Mouse (Mus musculus): ENCODE data around the gene Kyat1. TPM values are rescaled to one million over a fixed set of nuclear protein-coding genes. Genes with fewer than 3 reads are reported as not detected.
"Not testable (repeated sequence)": the region's sequence is repeated elsewhere in the genome, so short reads cannot be mapped to it uniquely, and the experiment has no call there.

The Kyat1 gene
- polyA plus RNA-seq, 1 experiment from 2014 or later: 26.9 TPM

DNA sequence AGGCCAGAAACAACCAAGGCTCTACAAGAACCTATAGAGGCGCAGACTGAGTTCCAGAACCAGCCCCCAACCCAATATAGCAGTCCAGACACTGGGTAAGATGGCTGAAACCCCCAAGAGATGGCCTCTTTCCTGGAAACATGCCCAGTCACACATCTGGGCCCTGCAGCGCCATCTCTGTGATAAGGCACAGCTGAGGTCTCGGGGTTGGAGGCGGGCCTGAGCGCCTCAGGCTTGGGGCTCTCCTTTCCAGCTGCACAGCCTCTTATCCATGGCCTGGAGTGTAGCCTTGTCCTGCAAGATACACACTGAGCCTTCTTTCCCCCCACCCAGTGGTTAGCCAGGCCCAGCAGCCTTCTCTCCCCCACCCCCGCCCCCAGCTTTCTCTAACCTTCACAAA lies 20.4 kb downstream of the Kyat1 start:
- Histone ChIP-seq H3K27me3 (ENCODE audit: control insufficient read depth, insufficient read depth, low read length) (no peaks in the 10 kb centered on the region), H3K4me1 (ENCODE audit: control insufficient read depth, insufficient read depth, low read length) (no peaks in the 10 kb centered on the region), H3K36me3 (ENCODE audit: control insufficient read depth, insufficient read depth) (peaks cover 8% of the 10 kb centered on the region), H3K9me3 (replicated peaks; ENCODE audit: control insufficient read depth, low read length) (peaks cover 5% of the 10 kb centered on the region), H3K4me3 (ENCODE audit: low read length) (no peak overlapping the region), H3K27ac (ENCODE audit: low read length) (no peak overlapping the region), H3K4me2 (ENCODE audit: low read depth, low read length) (no peak overlapping the region), H3K9ac (ENCODE audit: low read length) (no peak overlapping the region)
- no peak for ATAC-seq (replicated peaks; ENCODE audit: extremely low read depth, insufficient read depth, low FRiP score)
- WGBS: 83% methylated on average over 6 of the region's 6 CpGs

- H3K9ac ChIP-seq (ENCODE audit: low read length): no peak overlapping the region
- no peaks in the 10 kb centered on the region for H3K4me1 ChIP-seq (ENCODE audit: control insufficient read depth, insufficient read depth, low read length)
- peaks cover 8% of the 10 kb centered on the region for H3K36me3 ChIP-seq (ENCODE audit: control insufficient read depth, insufficient read depth)
- H3K9me3 ChIP-seq (replicated peaks; ENCODE audit: control insufficient read depth, low read length): peaks cover 5% of the 10 kb centered on the region
- no peak overlapping the region for H3K4me2 ChIP-seq (ENCODE audit: low read depth, low read length)
- no peak overlapping the region for H3K27ac ChIP-seq (ENCODE audit: low read length)
- no peak for ATAC-seq (replicated peaks; ENCODE audit: extremely low read depth, insufficient read depth, low FRiP score)
- H3K4me3 ChIP-seq (ENCODE audit: low read length): no peak overlapping the region
- WGBS: 66% methylated on average over 3 of the region's 3 CpGs
- no peaks in the 10 kb centered on the region for H3K27me3 ChIP-seq (ENCODE audit: control insufficient read depth, insufficient read depth, low read length)
Observed at GRCm38 (mm10) chr2:30183721-30184120, 21.9 kb downstream of the Kyat1 start.

GRCm38 (mm10) chr2:30182424-30182823 lies 23.2 kb downstream of the Kyat1 start:
- no peaks in the 10 kb centered on the region for H3K27me3 ChIP-seq (ENCODE audit: control insufficient read depth, insufficient read depth, low read length)
- peaks cover 8% of the 10 kb centered on the region for H3K36me3 ChIP-seq (ENCODE audit: control insufficient read depth, insufficient read depth)
- H3K4me3 ChIP-seq (ENCODE audit: low read length): no peak overlapping the region
- 85% methylated on average over 2 of the region's 2 CpGs for WGBS
- no peak for ATAC-seq (replicated peaks; ENCODE audit: extremely low read depth, insufficient read depth, low FRiP score)
- no peak overlapping the region for H3K4me2 ChIP-seq (ENCODE audit: low read depth, low read length)
- H3K9ac ChIP-seq (ENCODE audit: low read length): no peak overlapping the region
- peaks cover 5% of the 10 kb centered on the region for H3K9me3 ChIP-seq (replicated peaks; ENCODE audit: control insufficient read depth, low read length)
- H3K27ac ChIP-seq (ENCODE audit: low read length): no peak overlapping the region
- peaks cover 8% of the 10 kb centered on the region for H3K4me1 ChIP-seq (ENCODE audit: control insufficient read depth, insufficient read depth, low read length)

GRCm38 (mm10) chr2:30178711-30179110 lies 26.9 kb downstream of the Kyat1 start:
- not testable (repeated sequence) for H3K27ac ChIP-seq (ENCODE audit: low read length); H3K9me3 ChIP-seq (replicated peaks; ENCODE audit: control insufficient read depth, low read length); H3K27me3 ChIP-seq (ENCODE audit: control insufficient read depth, insufficient read depth, low read length); H3K9ac ChIP-seq (ENCODE audit: low read length)
- Histone ChIP-seq H3K4me3 (ENCODE audit: low read length) (peak overlapping the region; percentile 85), H3K36me3 (ENCODE audit: control insufficient read depth, insufficient read depth) (peaks cover 22% of the 10 kb centered on the region), H3K4me1 (ENCODE audit: control insufficient read depth, insufficient read depth, low read length) (peaks cover 12% of the 10 kb centered on the region), H3K4me2 (ENCODE audit: low read depth, low read length) (peak overlapping the region; percentile 94)
- peak; percentile 5; the same call in 1 of the 2 replicates for ATAC-seq (replicated peaks; ENCODE audit: extremely low read depth, insufficient read depth, low FRiP score)
- 45% methylated on average over 7 of the region's 7 CpGs for WGBS

DNA sequence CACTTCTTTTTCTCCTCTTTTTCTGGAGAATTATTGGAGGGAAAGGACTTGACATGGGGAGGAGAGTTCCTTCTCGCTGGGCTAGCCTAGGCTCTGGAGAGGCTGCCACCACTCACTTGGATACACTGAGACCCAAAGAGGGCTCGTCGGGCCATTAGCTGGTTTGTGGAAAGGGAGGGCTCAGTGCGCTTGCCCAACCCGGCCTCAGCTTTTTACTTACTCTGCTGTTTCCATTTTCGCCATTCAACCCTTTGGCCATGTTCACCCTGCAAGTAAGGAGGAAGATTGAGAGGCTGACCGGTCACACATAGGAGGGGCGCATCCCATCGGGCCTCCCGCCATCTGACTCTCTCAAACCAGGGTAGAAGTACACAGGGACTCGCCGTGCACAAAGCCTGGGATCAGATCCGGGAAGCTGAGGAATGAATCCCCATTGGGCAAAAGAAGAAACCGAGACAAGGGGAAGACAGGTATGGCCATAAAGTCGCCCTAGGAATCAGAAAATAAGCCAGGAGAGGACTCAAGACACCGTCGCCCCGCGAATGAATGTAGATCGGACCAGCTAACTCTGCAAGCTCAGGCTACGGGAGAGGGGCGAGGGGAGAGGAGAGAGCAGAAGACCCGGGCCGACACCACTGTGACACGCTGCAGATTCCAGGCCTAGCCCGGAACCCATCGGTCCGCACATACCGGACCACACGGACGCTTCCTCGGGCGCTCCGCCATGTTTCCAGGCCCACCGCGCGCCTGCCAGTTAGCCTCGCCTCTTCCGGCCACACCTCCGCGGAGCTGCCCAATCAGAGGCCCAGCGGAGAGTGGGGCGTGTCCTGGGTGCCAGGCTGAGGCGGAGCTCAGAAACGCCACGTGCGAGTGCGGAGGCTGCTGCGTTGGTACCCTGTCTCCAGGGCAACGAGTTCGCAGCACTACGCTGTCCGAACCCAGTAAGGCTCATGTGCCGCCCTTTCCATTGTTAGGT lies 27.7 kb downstream of the Kyat1 start, which contains the start of gene Spout1:
TSS of gene Spout1 (minus strand) at position 760 of the 976 bp plus-strand sequence.
- WGBS: 3% methylated on average over 54 of the region's 54 CpGs
- peak within 1 kb of the TSS; percentile 82 for H3K9ac ChIP-seq (ENCODE audit: low read length)
- H3K27me3 ChIP-seq (ENCODE audit: control insufficient read depth, insufficient read depth, low read length): no peaks in the 10 kb centered on the region
- H3K4me2 ChIP-seq (ENCODE audit: low read depth, low read length): peak within 1 kb of the TSS; percentile 94
- peak within 1 kb of the TSS; percentile 85 for H3K4me3 ChIP-seq (ENCODE audit: low read length)
- peaks cover 28% of the 10 kb centered on the region for H3K36me3 ChIP-seq (ENCODE audit: control insufficient read depth, insufficient read depth)
- H3K9me3 ChIP-seq (replicated peaks; ENCODE audit: control insufficient read depth, low read length): peaks cover 3% of the 10 kb centered on the region
- peaks cover 12% of the 10 kb centered on the region for H3K4me1 ChIP-seq (ENCODE audit: control insufficient read depth, insufficient read depth, low read length)
- ATAC-seq (replicated peaks; ENCODE audit: extremely low read depth, insufficient read depth, low FRiP score): peak; percentile 97
- H3K27ac ChIP-seq (ENCODE audit: low read length): 0 out of 2 replicates have a peak within 1 kb of the TSS, but pooled peaks have one; percentile 34

DNA sequence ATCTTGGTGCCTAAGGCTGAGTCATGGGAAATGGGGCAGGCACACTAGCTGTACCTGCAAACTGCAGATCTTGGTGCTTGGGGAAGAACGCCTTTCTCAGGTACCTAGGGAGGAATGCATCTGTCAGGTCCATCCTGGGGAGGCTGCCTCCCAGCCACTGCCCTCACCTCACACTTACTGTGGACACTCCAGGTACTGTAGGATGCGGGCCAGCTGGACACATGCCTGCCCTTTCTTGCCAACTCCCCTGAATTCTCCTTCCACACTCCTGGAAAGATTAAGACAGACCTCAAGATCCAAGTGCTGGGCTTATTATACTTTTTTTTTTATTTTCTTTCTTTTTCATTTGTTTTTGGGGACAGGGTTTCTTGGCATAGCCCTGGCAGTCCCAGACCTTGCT lies 29.1 kb downstream of the Kyat1 start:
- no peak for ATAC-seq (replicated peaks; ENCODE audit: extremely low read depth, insufficient read depth, low FRiP score)
- no peaks in the 10 kb centered on the region for H3K27me3 ChIP-seq (ENCODE audit: control insufficient read depth, insufficient read depth, low read length)
- peaks cover 28% of the 10 kb centered on the region for H3K36me3 ChIP-seq (ENCODE audit: control insufficient read depth, insufficient read depth)
- peaks cover 15% of the 10 kb centered on the region for H3K4me1 ChIP-seq (ENCODE audit: control insufficient read depth, insufficient read depth, low read length)
- H3K27ac ChIP-seq (ENCODE audit: low read length): no peak overlapping the region
- 94% methylated on average over 2 of the region's 2 CpGs for WGBS
- no peak overlapping the region for H3K9ac ChIP-seq (ENCODE audit: low read length)
- H3K4me2 ChIP-seq (ENCODE audit: low read depth, low read length): no peak overlapping the region
- H3K9me3 ChIP-seq (replicated peaks; ENCODE audit: control insufficient read depth, low read length): peaks cover 3% of the 10 kb centered on the region
- H3K4me3 ChIP-seq (ENCODE audit: low read length): no peak overlapping the region

- no peaks in the 10 kb centered on the region for H3K27me3 ChIP-seq (ENCODE audit: control insufficient read depth, insufficient read depth, low read length)
- H3K9ac ChIP-seq (ENCODE audit: low read length): no peak overlapping the region
- peaks cover 28% of the 10 kb centered on the region for H3K36me3 ChIP-seq (ENCODE audit: control insufficient read depth, insufficient read depth)
- H3K4me3 ChIP-seq (ENCODE audit: low read length): no peak overlapping the region
- ATAC-seq (replicated peaks; ENCODE audit: extremely low read depth, insufficient read depth, low FRiP score): no peak
- no peak overlapping the region for H3K4me2 ChIP-seq (ENCODE audit: low read depth, low read length)
- peaks cover 3% of the 10 kb centered on the region for H3K9me3 ChIP-seq (replicated peaks; ENCODE audit: control insufficient read depth, low read length)
- peaks cover 18% of the 10 kb centered on the region for H3K4me1 ChIP-seq (ENCODE audit: control insufficient read depth, insufficient read depth, low read length)
- WGBS: 81% methylated on average over 8 of the region's 8 CpGs
- no peak overlapping the region for H3K27ac ChIP-seq (ENCODE audit: low read length)
Observed at GRCm38 (mm10) chr2:30175897-30176296, 29.8 kb downstream of the Kyat1 start.

DNA sequence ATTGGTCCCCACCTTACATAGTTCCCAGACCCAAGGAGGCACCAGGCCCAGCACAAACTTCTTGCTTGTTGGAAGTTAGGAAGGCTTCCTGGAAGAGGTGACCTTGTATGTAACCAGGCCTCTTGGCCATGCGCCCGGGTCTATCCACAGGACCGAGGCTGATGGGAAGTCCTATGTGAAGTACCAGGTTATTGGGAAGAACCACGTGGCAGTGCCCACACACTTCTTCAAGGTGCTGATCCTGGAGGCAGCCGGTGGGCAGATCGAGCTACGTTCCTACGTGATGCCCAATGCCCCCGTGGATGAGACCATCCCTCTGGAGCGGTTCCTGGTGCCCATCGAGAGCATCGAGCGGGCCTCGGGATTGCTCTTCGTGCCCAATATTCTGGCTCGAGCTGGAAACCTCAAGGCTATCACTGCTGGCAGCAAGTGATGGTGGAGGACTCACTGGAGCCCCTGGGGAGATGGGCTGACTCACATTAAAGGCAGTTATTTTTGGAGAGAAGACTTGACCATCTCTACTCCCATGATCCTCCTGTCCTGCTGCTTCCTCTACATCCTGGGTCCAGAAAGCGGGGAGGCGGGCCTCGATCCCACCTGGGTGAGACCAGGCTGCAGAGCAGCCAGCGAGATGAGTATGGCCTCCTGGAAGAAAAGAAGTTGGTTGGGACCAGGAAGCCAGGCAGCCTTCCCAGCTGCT lies 32.0 kb downstream of the Kyat1 start:
- ATAC-seq (replicated peaks; ENCODE audit: extremely low read depth, insufficient read depth, low FRiP score): no peak
- Histone ChIP-seq H3K9ac (ENCODE audit: low read length) (no peak overlapping the region), H3K27ac (ENCODE audit: low read length) (no peak overlapping the region), H3K4me1 (ENCODE audit: control insufficient read depth, insufficient read depth, low read length) (peaks cover 18% of the 10 kb centered on the region), H3K9me3 (replicated peaks; ENCODE audit: control insufficient read depth, low read length) (peaks cover 3% of the 10 kb centered on the region), H3K4me2 (ENCODE audit: low read depth, low read length) (no peak overlapping the region), H3K27me3 (ENCODE audit: control insufficient read depth, insufficient read depth, low read length) (no peaks in the 10 kb centered on the region), H3K4me3 (ENCODE audit: low read length) (no peak overlapping the region), H3K36me3 (ENCODE audit: control insufficient read depth, insufficient read depth) (peaks cover 28% of the 10 kb centered on the region)
- WGBS: 91% methylated on average over 20 of the region's 20 CpGs

DNA sequence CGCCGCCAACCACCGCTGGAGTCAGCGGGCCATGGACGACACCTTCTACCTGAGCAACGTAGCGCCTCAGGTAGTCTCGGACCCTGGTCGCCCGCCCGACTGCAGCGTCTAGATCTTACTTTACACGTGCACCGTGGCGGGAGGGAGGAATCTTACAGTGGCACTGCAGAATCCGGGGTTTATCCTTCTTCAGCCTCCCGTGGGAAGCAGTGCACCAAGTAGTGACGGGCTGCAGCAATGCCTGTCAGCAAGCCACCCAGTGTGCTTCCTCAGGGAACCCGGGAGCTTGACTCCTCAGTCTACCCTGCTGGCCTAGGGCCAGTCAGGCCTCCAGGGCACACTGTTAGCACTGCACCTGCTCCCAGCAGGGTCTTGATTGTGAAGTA lies 33.7 kb downstream of the Kyat1 start:
- Histone ChIP-seq H3K27me3 (ENCODE audit: control insufficient read depth, insufficient read depth, low read length) (no peaks in the 10 kb centered on the region), H3K27ac (ENCODE audit: low read length) (peak overlapping the region; percentile 86), H3K36me3 (ENCODE audit: control insufficient read depth, insufficient read depth) (peaks cover 28% of the 10 kb centered on the region), H3K9ac (ENCODE audit: low read length) (peak overlapping the region; percentile 72), H3K9me3 (replicated peaks; ENCODE audit: control insufficient read depth, low read length) (peaks cover 5% of the 10 kb centered on the region), H3K4me1 (ENCODE audit: control insufficient read depth, insufficient read depth, low read length) (peaks cover 6% of the 10 kb centered on the region), H3K4me3 (ENCODE audit: low read length) (peak overlapping the region; percentile 56), H3K4me2 (ENCODE audit: low read depth, low read length) (peak overlapping the region; percentile 89)
- no peak; the same call in 1 of the 2 replicates for ATAC-seq (replicated peaks; ENCODE audit: extremely low read depth, insufficient read depth, low FRiP score)
- WGBS: under 1% methylated on average over 19 of the region's 19 CpGs
